Mouse (Mus musculus): ENCODE results near the gene Cfc1.

DNA sequence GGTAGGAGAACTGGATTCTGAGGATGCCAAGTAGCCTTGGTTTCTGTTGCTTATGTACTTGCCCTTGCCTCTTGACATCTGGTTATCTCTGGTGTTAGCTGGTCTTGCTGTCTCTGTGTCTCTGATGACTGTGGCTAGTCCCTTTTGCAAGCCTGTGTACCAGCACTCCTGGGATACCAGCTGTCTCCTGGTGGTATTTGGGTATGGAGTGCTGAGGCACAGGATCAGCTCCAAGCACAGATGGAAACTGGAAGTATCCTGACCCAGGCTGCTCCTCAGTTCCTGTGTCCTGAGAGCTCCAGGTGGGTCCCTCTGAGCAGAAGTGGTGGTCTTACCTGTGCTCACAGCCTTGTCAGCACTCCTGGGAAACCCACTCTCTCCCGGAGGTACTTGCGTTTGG is 32.7 kb downstream of the Cfc1 start:
- no peak for TF ChIP-seq EP300 (IDR thresholded peaks at IDR 0.05; ENCODE audit: low read depth)
- no peak for TF ChIP-seq CTCF (IDR thresholded peaks at IDR 0.05; ENCODE audit: low read depth)
